9 mouse cellular contexts compared by ENCODE assay signal in the genomic region with DNA sequence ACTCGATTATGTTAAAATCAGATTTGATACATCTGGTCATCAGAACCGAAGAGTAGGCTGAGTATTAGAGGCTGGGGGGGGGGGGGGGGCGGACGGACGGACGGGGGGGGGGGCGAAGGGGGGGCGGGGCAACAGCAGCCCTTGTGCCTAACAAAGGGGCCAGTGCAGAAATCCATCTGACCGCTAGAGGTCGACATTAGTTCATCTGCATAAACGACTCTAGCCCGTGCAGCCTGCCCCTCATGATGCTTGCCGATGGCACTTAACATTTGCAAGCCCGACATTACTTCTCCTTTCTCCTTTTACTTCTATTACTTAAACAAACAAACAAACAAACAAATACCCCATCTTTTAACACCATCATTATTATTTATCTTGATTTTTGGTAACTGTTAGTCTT. TPM values are rescaled to one million over a fixed set of nuclear protein-coding genes. Genes with fewer than 3 reads are reported as not detected.
DNase-seq lines count a peak whose midpoint lies in the region; ATAC-seq lines count a peak whose summit lies in the region.
"Had no signal": no experiment of that assay in that cellular context is flagged by ENCODE, and none has a peak within 500 bp of the region (broad histone marks: within the 10 kb centered on the region; RNA-seq: fewer than 3 reads in every experiment).

No protein-coding gene starts in this region.

- WGBS in neural tube, embryonic 15.5 days = 15% methylated on average over 8 of the region's 14 CpGs

- H3K4me3 ChIP-seq in neural tube, embryonic 15.5 days (replicated peaks) = no peak overlapping the region
- H3K4me3 ChIP-seq: stomach, embryonic 15.5 days had no signal

- 0 out of 2 replicates have a peak, but pooled peaks cover 6% of the 10 kb centered on the region for H3K27me3 ChIP-seq in neural tube, embryonic 15.5 days (replicated peaks)

- no peak overlapping the region for H3K4me2 ChIP-seq in neural tube, embryonic 15.5 days
- H3K4me2 ChIP-seq: stomach, embryonic 15.5 days had no signal

- no peaks in the 10 kb centered on the region for H3K9me3 ChIP-seq in neural tube, embryonic 15.5 days (replicated peaks)
- H3K9me3 ChIP-seq: stomach, embryonic 15.5 days had no signal

- peak; percentile 76 for ATAC-seq in CD4-positive, CD25-positive, alpha-beta regulatory T cell, adult 4 months
- ATAC-seq in neural tube, embryonic 15.5 days (ENCODE audit: low FRiP score) = peak; percentile 82

- intact Hi-C loops in heart, postnatal 10 days (cut with DNase I) = loop anchor here (1.0 kb wide), 1 partner anchor 244 kb away; no protein-coding TSS in a partner anchor

- no peaks in the 10 kb centered on the region for H3K36me3 ChIP-seq in neural tube, embryonic 15.5 days
- H3K36me3 ChIP-seq: stomach, embryonic 15.5 days had no signal

- H3K4me1 ChIP-seq in neural tube, embryonic 15.5 days = no peaks in the 10 kb centered on the region
- H3K4me1 ChIP-seq: stomach, embryonic 15.5 days had no signal

- no peak overlapping the region for H3K27ac ChIP-seq in neural tube, embryonic 15.5 days (replicated peaks)
- H3K27ac ChIP-seq: stomach, embryonic 15.5 days had no signal

- peak; percentile 49 for DNase-seq in adrenal gland, adult 2 months
- DNase-seq in embryo, embryonic 9.5 days (ENCODE audit: extremely low spot score) = peak; percentile 80
- DNase-seq in heart, postnatal 10 days = peak; percentile 68 to 70
- DNase-seq in kidney, postnatal 14 days = peak; percentile 80
- peak; percentile 65 to 72 for DNase-seq in lung, adult 18-20 months
- peak; percentile 79 for DNase-seq in thymus, postnatal 4 days

- H3K9ac ChIP-seq in neural tube, embryonic 15.5 days (replicated peaks) = no peak overlapping the region
- H3K9ac ChIP-seq: stomach, embryonic 15.5 days had no signal

RNA-seq across cellular contexts. Expression of a gene that starts 45.0 kb away (rescaled TPM):
- polyA plus RNA-seq in CD4-positive, CD25-positive, alpha-beta regulatory T cell, adult 4 months (2017; shearing (Covaris generic)) = 10 to 100 TPM; 71.6 to 76.5 TPM
- total RNA-seq in adrenal gland, adult 2 months (2021) = 10 to 100 TPM; 48.2 to 72.9 TPM
- 7.8 and 10.1 TPM in 2 replicates for polyA plus RNA-seq in adrenal gland, adult 2 months (2012; rRNA removed)
- total RNA-seq in heart, postnatal 10 days (2021) = 10 to 100 TPM; 48.4 to 48.6 TPM
- polyA plus RNA-seq in neural tube, embryonic 15.5 days (2015; fragmentation: Nextera tagmentation; extraction: Ambion mirVana) = 99.4 and 103 TPM in 2 replicates
